Mouse (Mus musculus): ENCODE measurements around the gene Zcchc10. TPM values are rescaled to one million over a fixed set of nuclear protein-coding genes. Genes with fewer than 3 reads are reported as not detected.
"Not testable (repeated sequence)": the region's sequence is repeated elsewhere in the genome, so short reads cannot be mapped to it uniquely, and the experiment has no call there.

Gene Zcchc10
- total RNA-seq, 2 experiments from 2014 or later = 10.5 to 12.8 TPM

- DNase-seq (ENCODE audit: low spot score in 2 of 2) = no peak
Observed at GRCm38 (mm10) chr11:53314770-53315173, 9.7 kb upstream of the Zcchc10 start.

- peak in 1 of 2 experiments; percentile 22 for DNase-seq (ENCODE audit: low spot score in 2 of 2)
Observed at GRCm38 (mm10) chr11:53316996-53317395, 7.5 kb upstream of the Zcchc10 start.

DNA sequence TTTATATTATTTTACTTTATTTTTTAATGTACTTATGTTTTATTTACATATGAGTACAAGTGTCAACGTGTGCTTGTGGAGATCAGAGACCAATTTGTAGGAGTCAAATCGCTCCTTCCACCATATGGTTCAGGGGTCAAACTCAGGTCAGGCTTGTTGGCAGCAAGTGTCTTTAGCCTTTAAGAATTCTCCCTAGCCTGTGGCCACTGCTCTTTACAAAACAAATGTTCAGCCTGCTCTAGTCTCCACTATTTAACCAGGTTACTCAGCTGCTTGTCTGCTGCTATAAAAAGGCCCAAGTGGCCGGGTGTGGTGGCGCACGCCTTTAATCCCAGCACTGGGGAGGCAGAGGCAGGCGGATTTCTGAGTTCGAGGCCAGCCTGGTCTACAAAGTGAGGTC lies 6.4 kb upstream of the Zcchc10 start:
- no peak for DNase-seq (ENCODE audit: low spot score in 2 of 2)

GRCm38 (mm10) chr11:53318568-53318967 lies 5.9 kb upstream of the Zcchc10 start:
- not testable (repeated sequence) for DNase-seq (ENCODE audit: low spot score in 2 of 2)

GRCm38 (mm10) chr11:53319867-53320266 lies 4.6 kb upstream of the Zcchc10 start:
- not testable (repeated sequence) for DNase-seq (ENCODE audit: low spot score in 2 of 2)

DNA sequence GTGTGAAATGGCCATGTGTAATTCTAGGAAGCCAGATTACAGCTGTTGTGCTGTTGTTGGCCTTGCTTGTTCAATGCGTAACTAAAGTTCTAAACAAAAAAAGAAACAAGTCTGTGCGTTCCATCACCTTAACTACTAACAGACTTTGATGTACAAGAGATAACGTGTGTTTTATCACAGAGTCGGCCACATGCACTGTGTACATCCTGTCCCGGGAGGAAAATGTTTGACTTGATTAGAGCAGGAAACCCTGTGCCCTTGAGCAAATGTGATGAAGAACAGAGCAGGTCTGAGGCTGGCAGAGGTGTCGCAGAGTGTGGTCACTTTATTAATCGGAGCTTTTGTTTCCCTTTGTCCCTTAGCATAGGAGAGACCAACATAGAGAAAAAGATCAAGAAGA lies 5.8 kb downstream of the Zcchc10 start:
- no peak for DNase-seq (ENCODE audit: low spot score in 2 of 2)

DNA sequence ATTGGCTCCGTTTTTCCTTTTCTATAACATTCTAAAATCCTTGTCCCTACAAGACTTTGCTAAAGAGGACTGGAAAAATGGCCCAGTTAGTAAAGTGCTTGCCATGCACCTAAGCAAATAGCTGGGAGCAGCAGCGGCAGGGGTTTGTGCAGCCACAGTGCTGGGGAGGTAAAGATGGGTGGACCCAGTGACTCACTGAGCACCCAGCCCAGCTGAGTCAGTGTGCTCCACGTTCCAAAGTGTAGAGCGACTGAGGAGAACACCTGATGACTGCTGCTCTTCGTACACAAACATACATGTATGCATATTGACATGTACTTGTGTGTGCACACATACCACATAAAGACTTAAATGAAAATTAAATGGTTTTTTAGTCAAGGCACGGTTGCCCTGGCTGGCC lies 6.6 kb downstream of the Zcchc10 start:
- DNase-seq (ENCODE audit: low spot score in 2 of 2) = no peak

GRCm38 (mm10) chr11:53332076-53332680 lies 7.7 kb downstream of the Zcchc10 start:
- DNase-seq (ENCODE audit: low spot score in 2 of 2) = no peak

- no peak for DNase-seq (ENCODE audit: low spot score in 2 of 2)
Observed at GRCm38 (mm10) chr11:53335505-53336181, 11.2 kb downstream of the Zcchc10 start.

- no peak for DNase-seq (ENCODE audit: low spot score in 2 of 2)
Observed at GRCm38 (mm10) chr11:53336182-53336571, 11.7 kb downstream of the Zcchc10 start.

- DNase-seq (ENCODE audit: low spot score in 2 of 2) = no peak
Observed at GRCm38 (mm10) chr11:53336924-53337323, 12.4 kb downstream of the Zcchc10 start.

GRCm38 (mm10) chr11:53337684-53338083 lies 13.2 kb downstream of the Zcchc10 start:
- no peak for DNase-seq (ENCODE audit: low spot score in 2 of 2)

GRCm38 (mm10) chr11:53341019-53341418 lies 16.5 kb downstream of the Zcchc10 start:
- not testable (repeated sequence) for DNase-seq (ENCODE audit: low spot score in 2 of 2)

DNA sequence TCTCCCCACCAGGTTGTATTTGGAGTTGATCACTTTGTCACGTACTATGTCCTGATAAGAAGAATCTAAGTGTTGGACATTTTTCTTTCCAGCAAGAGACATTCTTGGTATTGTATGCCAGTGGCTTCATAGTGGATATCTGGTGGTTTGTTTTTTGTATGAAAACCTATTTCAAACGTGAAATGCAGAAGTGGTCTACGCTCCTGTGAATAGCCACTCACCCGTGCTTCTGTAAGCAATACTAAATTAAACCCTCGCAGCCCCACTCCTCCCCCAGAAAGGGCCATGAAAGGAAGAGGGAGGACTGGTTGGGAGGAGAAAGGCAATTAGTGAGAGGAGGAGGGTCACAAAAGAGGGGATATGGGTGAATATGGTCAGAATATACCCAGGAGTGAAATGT lies 18.2 kb downstream of the Zcchc10 start:
- no peak for DNase-seq (ENCODE audit: low spot score in 2 of 2)

- no peak for DNase-seq (ENCODE audit: low spot score in 2 of 2)
Observed at GRCm38 (mm10) chr11:53345328-53345727, 20.8 kb downstream of the Zcchc10 start.

DNA sequence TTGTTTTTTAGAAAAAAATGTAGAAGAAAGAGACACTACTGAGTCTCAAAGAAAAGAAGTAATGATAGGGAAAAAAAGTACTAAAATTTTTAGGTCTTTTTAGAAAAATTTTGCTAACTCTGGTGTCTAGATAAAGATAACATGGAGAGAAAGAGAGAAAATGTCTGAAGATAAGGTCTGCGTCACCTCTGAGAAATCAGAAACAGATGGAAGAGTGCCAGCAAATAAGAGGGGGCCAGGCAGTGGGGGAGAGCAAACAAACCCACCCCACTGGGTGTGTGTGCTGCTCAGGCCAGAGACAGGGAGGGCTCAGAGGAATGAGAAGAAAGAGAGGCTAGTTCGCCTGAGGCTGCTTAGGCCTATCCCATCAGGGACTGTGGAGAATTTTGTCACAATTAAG lies 21.3 kb downstream of the Zcchc10 start:
- no peak for DNase-seq (ENCODE audit: low spot score in 2 of 2)

- peak; percentile 83 to 91 for DNase-seq (ENCODE audit: low spot score in 2 of 2)
Observed at GRCm38 (mm10) chr11:53350291-53351223, 26.1 kb downstream of the Zcchc10 start, which contains the start of gene Aff4. Gene Aff4, plus strand, starts transcription at chr11:53350833.

DNA sequence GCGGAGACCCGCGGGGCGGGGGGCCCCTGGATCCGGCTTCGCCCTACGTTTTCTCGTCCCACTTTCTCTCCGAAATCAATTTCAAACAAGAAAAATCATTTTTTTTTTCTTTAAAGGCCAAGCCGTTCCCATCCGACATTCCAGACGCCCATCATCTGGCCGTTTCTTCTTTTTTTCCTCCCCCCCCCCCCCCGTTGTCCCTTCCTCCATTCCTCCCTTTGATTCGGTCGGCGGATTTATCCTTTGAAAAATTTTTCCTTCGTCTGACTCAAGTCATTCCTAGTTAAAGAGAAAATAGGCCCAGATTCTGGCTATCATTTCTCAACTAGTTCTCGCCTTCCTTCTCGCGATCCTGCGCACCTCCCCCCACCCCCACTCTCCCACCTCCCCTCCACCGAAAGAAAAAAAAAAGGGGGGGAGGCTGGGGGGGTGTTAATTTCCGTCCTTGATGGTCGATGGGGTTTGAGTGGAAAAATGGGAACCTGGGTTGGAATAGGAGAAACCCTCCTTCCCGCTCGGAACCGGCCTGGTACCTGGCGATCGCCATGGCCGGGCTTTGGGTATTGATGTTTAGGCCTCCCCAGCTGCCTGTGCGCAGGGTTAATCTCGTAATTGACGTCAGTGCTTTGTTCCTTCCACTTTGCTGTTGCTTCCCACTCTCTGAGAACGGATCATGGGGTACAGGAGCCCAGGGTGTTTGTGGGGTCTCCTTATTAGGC lies 26.9 kb downstream of the Zcchc10 start:
- peak; percentile 24 to 47 for DNase-seq (ENCODE audit: low spot score in 2 of 2)

GRCm38 (mm10) chr11:53351943-53352590 lies 27.6 kb downstream of the Zcchc10 start:
- no peak for DNase-seq (ENCODE audit: low spot score in 2 of 2)

- no peak for DNase-seq (ENCODE audit: low spot score in 2 of 2)
Observed at GRCm38 (mm10) chr11:53358504-53359155, 34.2 kb downstream of the Zcchc10 start.
